18 mouse cellular contexts compared by ENCODE assay signal in genomic region chr17:78451886-78452285, GRCm38 (mm10). TPM values are rescaled to one million over a fixed set of nuclear protein-coding genes. Genes with fewer than 3 reads are reported as not detected.
DNase-seq lines count a peak whose midpoint lies in the region; ATAC-seq and TF ChIP-seq lines count a peak whose summit lies in the region.
"Had no signal": no experiment of that assay in that cellular context is flagged by ENCODE, and none has a peak within 500 bp of the region (broad histone marks: within the 10 kb centered on the region; RNA-seq: fewer than 3 reads in every experiment).

No protein-coding gene starts in this region.

- 77% methylated on average over 6 of the region's 6 CpGs for WGBS in kidney, adult 2 months
- WGBS in kidney, embryonic 16.5 days = 74% methylated on average over 6 of the region's 6 CpGs
- 88% methylated on average over 6 of the region's 6 CpGs for WGBS in thymus, adult 2 months
- 81% methylated on average over 6 of the region's 6 CpGs for WGBS in cerebellum, adult 2 months

- H3K4me3 ChIP-seq in kidney, adult 2 months (ENCODE audit: insufficient read depth, low read depth, low read length) = no peak overlapping the region
- no peak overlapping the region for H3K4me3 ChIP-seq in kidney, embryonic 16.5 days (ENCODE audit: low read length)
- no peak overlapping the region for H3K4me3 ChIP-seq in thymus, adult 2 months (ENCODE audit: control insufficient read depth, insufficient read depth, low read length)
- no peak overlapping the region for H3K4me3 ChIP-seq in cerebellum, adult 2 months (replicated peaks; ENCODE audit: insufficient read depth, low read depth, low read length)
- H3K4me3 ChIP-seq: embryonic facial prominence, embryonic 15.5 days; midbrain, embryonic 10.5 days had no signal

- intact Hi-C loops in left cerebral cortex, postnatal 25 days (cut with DNase I) = no loop called here

- no peaks in the 10 kb centered on the region for H3K27me3 ChIP-seq in kidney, adult 2 months (replicated peaks; ENCODE audit: control insufficient read depth, insufficient read depth, low read length)
- no peaks in the 10 kb centered on the region for H3K27me3 ChIP-seq in kidney, embryonic 16.5 days (ENCODE audit: insufficient read depth, low read length)
- no peaks in the 10 kb centered on the region for H3K27me3 ChIP-seq in thymus, adult 2 months (ENCODE audit: control insufficient read depth, insufficient read depth, low read length)
- H3K27me3 ChIP-seq in cerebellum, adult 2 months (ENCODE audit: control insufficient read depth, insufficient read depth, low read length) = no peaks in the 10 kb centered on the region
- H3K27me3 ChIP-seq: embryonic facial prominence, embryonic 15.5 days; Patski had no signal

- H3K4me1 ChIP-seq in kidney, adult 2 months (ENCODE audit: control insufficient read depth, insufficient read depth, low read length) = peaks cover 7% of the 10 kb centered on the region; the same call in 1 of the 2 replicates
- peaks cover 15% of the 10 kb centered on the region for H3K4me1 ChIP-seq in kidney, embryonic 16.5 days (ENCODE audit: insufficient read depth, low read length)
- peaks cover 4% of the 10 kb centered on the region for H3K4me1 ChIP-seq in thymus, adult 2 months (replicated peaks; ENCODE audit: control insufficient read depth, insufficient read depth, low read length)
- H3K4me1 ChIP-seq in cerebellum, adult 2 months (ENCODE audit: control insufficient read depth, insufficient read depth, low read length) = no peaks in the 10 kb centered on the region
- H3K4me1 ChIP-seq: embryonic facial prominence, embryonic 15.5 days had no signal

- H3K9me3 ChIP-seq in kidney, embryonic 16.5 days (ENCODE audit: low read length) = no peaks in the 10 kb centered on the region
- H3K9me3 ChIP-seq: embryonic facial prominence, embryonic 15.5 days; midbrain, embryonic 10.5 days had no signal

- no peak overlapping the region for H3K4me2 ChIP-seq in kidney, embryonic 16.5 days (replicated peaks; ENCODE audit: low read depth, low read length)
- H3K4me2 ChIP-seq: embryonic facial prominence, embryonic 15.5 days had no signal

- TF ChIP-seq CTCF in kidney, adult 2 months (conservative IDR thresholded peaks at IDR 0.05; ENCODE audit: insufficient read depth, insufficient read length, low read depth, low read length) = no peak
- no peak for TF ChIP-seq CTCF in thymus, adult 2 months (IDR thresholded peaks at IDR 0.05; ENCODE audit: borderline replicate concordance, control insufficient read depth, extremely low read depth, insufficient read depth, low read length, poor library complexity)
- TF ChIP-seq CTCF in cerebellum, adult 2 months (IDR thresholded peaks at IDR 0.05; ENCODE audit: borderline replicate concordance, insufficient read depth, low read depth, low read length) = no peak

- no peak for ATAC-seq in kidney, embryonic 16.5 days (ENCODE audit: low FRiP score, low TSS enrichment)
- ATAC-seq: forebrain, postnatal 0 days; Patski had no signal

- DNase-seq in kidney, adult 2 months = no peak
- DNase-seq in thymus, adult 2 months = peak; percentile 48
- DNase-seq in thymus, postnatal 0 days (ENCODE audit: low spot score) = no peak
- DNase-seq in lung, postnatal 4 days = peak; percentile 26 to 40
- DNase-seq in left cerebral cortex, postnatal 25 days (ENCODE audit: low spot score in 2 of 2) = no peak
- DNase-seq in cerebellum, adult 2 months = no peak
- DNase-seq: cerebellum, postnatal 10 days; forebrain, postnatal 0 days; right cerebral cortex, postnatal 25 days had no signal

- H3K27ac ChIP-seq in kidney, adult 2 months (ENCODE audit: insufficient read depth, low read depth, low read length) = peak overlapping the region; percentile 47
- no peak overlapping the region for H3K27ac ChIP-seq in kidney, embryonic 16.5 days (ENCODE audit: low read length)
- H3K27ac ChIP-seq in thymus, adult 2 months (ENCODE audit: control insufficient read depth, insufficient read depth, low read length) = no peak overlapping the region
- H3K27ac ChIP-seq in cerebellum, adult 2 months (ENCODE audit: insufficient read depth, low read length) = no peak overlapping the region
- H3K27ac ChIP-seq: embryonic facial prominence, embryonic 15.5 days; liver, embryonic 14.5 days; macrophage; midbrain, embryonic 10.5 days had no signal

- no peak for TF ChIP-seq POLR2A in kidney, adult 2 months (IDR thresholded peaks at IDR 0.05; ENCODE audit: low read depth, low read length)
- no peak for TF ChIP-seq POLR2A in thymus, adult 2 months (IDR thresholded peaks at IDR 0.05; ENCODE audit: control insufficient read depth, extremely low read depth, insufficient read depth, low read length, poor library complexity)
- TF ChIP-seq POLR2A in cerebellum, adult 2 months (IDR thresholded peaks at IDR 0.05; ENCODE audit: borderline replicate concordance, insufficient read depth, low read length) = no peak

- no peaks in the 10 kb centered on the region for H3K36me3 ChIP-seq in kidney, adult 2 months (ENCODE audit: control insufficient read depth, insufficient read depth, low read length)
- H3K36me3 ChIP-seq in kidney, embryonic 16.5 days (ENCODE audit: insufficient read depth, low read length) = no peaks in the 10 kb centered on the region
- no peaks in the 10 kb centered on the region for H3K36me3 ChIP-seq in thymus, adult 2 months (ENCODE audit: control insufficient read depth, insufficient read depth, low read length)
- H3K36me3 ChIP-seq: embryonic facial prominence, embryonic 15.5 days; midbrain, embryonic 10.5 days had no signal

- no peak overlapping the region for H3K9ac ChIP-seq in kidney, embryonic 16.5 days (replicated peaks; ENCODE audit: low read length)
- H3K9ac ChIP-seq: embryonic facial prominence, embryonic 15.5 days; forebrain, postnatal 0 days; liver, embryonic 14.5 days had no signal

RNA-seq across cellular contexts. Expression of gene Fez2, which starts 33.9 kb away (rescaled TPM):
- 37.1 and 42.9 TPM in 2 replicates for polyA plus RNA-seq in kidney, adult 2 months (2012; rRNA removed)
- 42.8 TPM in 2 replicates for polyA plus RNA-seq in kidney, embryonic 16.5 days (2015; fragmentation: Nextera tagmentation; extraction: Ambion mirVana)
- 13.9 and 14.9 TPM in 2 replicates for polyA plus RNA-seq in thymus, adult 2 months (2012; rRNA removed)
- polyA plus RNA-seq in thymus, postnatal 0 days (2015; fragmentation: Nextera tagmentation; extraction: Ambion mirVana) = 21.2 and 21.3 TPM in 2 replicates
- 10 to 100 TPM; 34.2 to 36.3 TPM for total RNA-seq in left cerebral cortex, postnatal 25 days (2021)
- 90.4 and 91.6 TPM in 2 replicates for polyA plus RNA-seq in cerebellum, adult 2 months (2012; rRNA removed)

RNA-seq across cellular contexts. Expression of gene Vit, which starts 56.0 kb away (rescaled TPM):
- polyA plus RNA-seq in kidney, adult 2 months (2012; rRNA removed) = 0.61 and 0.62 TPM in 2 replicates
- 0.96 and 1.2 TPM in 2 replicates for polyA plus RNA-seq in kidney, embryonic 16.5 days (2015; fragmentation: Nextera tagmentation; extraction: Ambion mirVana)
- polyA plus RNA-seq in thymus, adult 2 months (2012; rRNA removed) = 0.77 and 1.0 TPM in 2 replicates
- polyA plus RNA-seq in thymus, postnatal 0 days (2015; fragmentation: Nextera tagmentation; extraction: Ambion mirVana) = 0.21 and 0.27 TPM in 2 replicates
- total RNA-seq in left cerebral cortex, postnatal 25 days (2021) = 1 to 10 TPM; 1.5 to 1.6 TPM
- 2.0 and 2.2 TPM in 2 replicates for polyA plus RNA-seq in cerebellum, adult 2 months (2012; rRNA removed)
- total RNA-seq: ES-E14; neutrophil, adult 5-6 weeks had no signal
- polyA plus RNA-seq: activated CD4-positive, CD25-positive, alpha-beta regulatory T cell, adult 4 months; macrophage had no signal

Comparison
In these comparisons a context has a peak if more than half of its experiments do, and no peak if none do; other contexts are left out.
1. DNase-seq: peak in thymus, adult 2 months (single experiment) and lung, postnatal 4 days (2 of 2); none in kidney, adult 2 months (single experiment), thymus, postnatal 0 days (single experiment), left cerebral cortex, postnatal 25 days (0 of 2) and cerebellum, adult 2 months (0 of 2).